Mouse (Mus musculus) liver, postnatal 0 days (tissue): Measurements from ENCODE around the gene Lrrc1.

Experiments used
- CTCF ChIP-seq: sonication (generic); IDR thresholded peaks from 2 replicates; pipeline ENCODE4 v1.5.1; 2016; ENCODE audit warnings: antibody characterized with exemption, low read depth
- EP300 ChIP-seq: IDR thresholded peaks from 2 replicates; pipeline ENCODE4 v1.6.1; 2016; ENCODE audit warnings: antibody characterized with exemption, low read depth, mild to moderate bottlenecking

DNA sequence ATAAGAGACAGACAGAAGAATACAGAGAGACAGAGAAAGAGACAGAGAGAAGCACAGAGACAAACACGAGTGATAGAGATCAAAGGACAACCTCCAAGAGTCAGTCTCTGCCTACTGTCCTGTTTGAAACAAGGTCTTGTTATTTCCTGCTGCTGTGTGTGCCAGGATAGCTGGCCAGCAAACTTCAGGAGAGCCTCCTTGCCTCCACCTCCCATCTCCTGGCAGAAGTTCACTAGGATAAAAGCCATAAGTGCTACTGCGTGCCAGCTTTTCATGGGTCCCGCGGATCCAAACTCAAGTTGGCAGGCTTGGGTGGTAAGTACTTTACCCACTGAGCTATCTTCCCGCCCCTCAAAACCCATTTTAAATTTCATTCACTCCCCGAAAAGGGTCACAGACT lies 8.4 kb downstream of the Lrrc1 start:
- no peak for TF ChIP-seq CTCF
- no peak for TF ChIP-seq EP300
